Mouse (Mus musculus) erythroblast, adult 5-6 weeks (primary cell): ENCODE results near the gene Rbm10. TPM values are rescaled to one million over a fixed set of nuclear protein-coding genes. Genes with fewer than 3 reads are reported as not detected.

Source experiments
- ATAC-seq: replicated peaks from 2 replicates; pipeline ENCODE4 v1.8.0; 2016; ENCODE audit warnings: moderate number of reproducible peaks, mild to moderate bottlenecking, moderate TSS enrichment, inconsistent platforms; ENCODE audit not compliant: poor library complexity, low FRiP score, severe bottlenecking
- total RNA-seq, 2 experiments: library from RNA; stranded (forward) in 1 of 2; stranded (reverse) in 1 of 2; fragments of 150-400 nt in 1 of 2; fragments of 200-764, 138-1000 nt in 1 of 2; gene quantifications; 2 replicates each; pipeline versions ENCODE4 v1.2.3 to v1.2.4; 2015 to 2017; ENCODE audit warnings: low replicate concordance in 2 of 2

Rbm10 gene
- total RNA-seq, 2 experiments from 2014 or later, result 14.0 to 21.4 TPM

DNA sequence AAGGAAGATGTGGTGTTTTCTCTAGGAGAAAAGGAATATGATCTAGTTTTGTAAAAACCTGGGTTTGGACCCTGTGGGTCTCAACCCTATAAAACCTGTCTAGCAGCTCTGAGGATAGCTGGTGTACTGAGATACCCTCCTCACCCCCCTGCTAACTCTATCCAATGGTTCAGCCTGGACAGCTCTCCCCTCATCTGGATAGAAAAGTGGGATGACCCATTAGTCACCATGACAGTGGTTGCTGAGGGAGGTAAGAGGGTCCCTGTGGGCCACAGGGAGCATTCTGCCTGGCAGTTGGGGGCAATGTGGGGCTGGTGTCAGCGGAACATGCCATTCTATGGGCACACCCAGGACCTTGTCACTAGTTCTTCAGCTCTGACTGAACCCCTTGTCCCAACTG, 75.3 kb downstream of the Rbm10 start:
- ATAC-seq, result no peak

DNA sequence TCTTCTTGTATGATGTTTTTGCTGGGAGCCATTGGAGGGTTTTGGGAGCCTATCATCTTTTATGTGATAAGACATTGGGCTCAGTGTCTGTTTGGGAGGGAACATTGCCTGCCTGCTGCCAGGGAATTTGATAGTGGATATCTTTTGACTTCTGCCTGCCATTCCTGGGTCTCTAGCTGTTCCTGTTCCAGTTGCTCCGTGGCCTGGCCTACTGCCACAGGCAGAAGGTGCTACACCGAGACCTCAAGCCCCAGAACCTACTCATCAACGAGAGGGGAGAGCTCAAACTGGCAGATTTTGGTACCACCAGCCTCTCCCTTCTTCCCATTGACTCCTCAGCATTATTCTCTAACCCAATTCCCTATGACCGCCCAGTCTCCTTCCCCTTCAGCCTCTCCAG, 78.5 kb downstream of the Rbm10 start:
- no peak for ATAC-seq

Other genes with a start within 250 kb of the Rbm10 start
- 2.7 and 4.4 TPM in 2 replicates for gene Jade3, start 191.8 kb upstream of the Rbm10 start, total RNA-seq (2015; ENCODE audit: low replicate concordance)
- gene Jade3, start 191.8 kb upstream of the Rbm10 start, total RNA-seq (2017; ENCODE audit: low replicate concordance), result 3.9 and 4.2 TPM in 2 replicates
- not detected in 2 replicates for gene Rgn, start 67.7 kb upstream of the Rbm10 start, total RNA-seq (2015; ENCODE audit: low replicate concordance)
- not detected in 2 replicates for gene Rgn, start 67.7 kb upstream of the Rbm10 start, total RNA-seq (2017; ENCODE audit: low replicate concordance)
- gene Ndufb11, start 116 bp downstream of the Rbm10 start, total RNA-seq (2015; ENCODE audit: low replicate concordance), result 57.5 and 95.5 TPM in 2 replicates
- 32.8 and 46.7 TPM in 2 replicates for gene Ndufb11, start 116 bp downstream of the Rbm10 start, total RNA-seq (2017; ENCODE audit: low replicate concordance)
- gene Uba1, start 40.8 kb downstream of the Rbm10 start, total RNA-seq (2015; ENCODE audit: low replicate concordance), result 57.1 and 70.5 TPM in 2 replicates
- gene Uba1, start 40.8 kb downstream of the Rbm10 start, total RNA-seq (2017; ENCODE audit: low replicate concordance), result 46.8 and 60.5 TPM in 2 replicates
- gene Cdk16, start 70.5 kb downstream of the Rbm10 start, total RNA-seq (2015; ENCODE audit: low replicate concordance), result 21.3 and 42.7 TPM in 2 replicates
- 15.2 and 20.7 TPM in 2 replicates for gene Cdk16, start 70.5 kb downstream of the Rbm10 start, total RNA-seq (2017; ENCODE audit: low replicate concordance)
- 2.3 and 3.5 TPM in 2 replicates for gene Usp11, start 86.4 kb downstream of the Rbm10 start, total RNA-seq (2015; ENCODE audit: low replicate concordance)
- 2.6 and 5.7 TPM in 2 replicates for gene Usp11, start 86.4 kb downstream of the Rbm10 start, total RNA-seq (2017; ENCODE audit: low replicate concordance)
- gene Araf, start 180.3 kb downstream of the Rbm10 start, total RNA-seq (2015; ENCODE audit: low replicate concordance), result 18.4 and 23.8 TPM in 2 replicates
- gene Araf, start 180.3 kb downstream of the Rbm10 start, total RNA-seq (2017; ENCODE audit: low replicate concordance), result 9.5 and 9.9 TPM in 2 replicates